Mouse (Mus musculus): ENCODE measurements around the gene Ptpru. TPM values are rescaled to one million over a fixed set of nuclear protein-coding genes. Genes with fewer than 3 reads are reported as not detected.

The Ptpru gene
- polyA plus RNA-seq, 1 experiment from 2014 or later, result 12.4 TPM

DNA sequence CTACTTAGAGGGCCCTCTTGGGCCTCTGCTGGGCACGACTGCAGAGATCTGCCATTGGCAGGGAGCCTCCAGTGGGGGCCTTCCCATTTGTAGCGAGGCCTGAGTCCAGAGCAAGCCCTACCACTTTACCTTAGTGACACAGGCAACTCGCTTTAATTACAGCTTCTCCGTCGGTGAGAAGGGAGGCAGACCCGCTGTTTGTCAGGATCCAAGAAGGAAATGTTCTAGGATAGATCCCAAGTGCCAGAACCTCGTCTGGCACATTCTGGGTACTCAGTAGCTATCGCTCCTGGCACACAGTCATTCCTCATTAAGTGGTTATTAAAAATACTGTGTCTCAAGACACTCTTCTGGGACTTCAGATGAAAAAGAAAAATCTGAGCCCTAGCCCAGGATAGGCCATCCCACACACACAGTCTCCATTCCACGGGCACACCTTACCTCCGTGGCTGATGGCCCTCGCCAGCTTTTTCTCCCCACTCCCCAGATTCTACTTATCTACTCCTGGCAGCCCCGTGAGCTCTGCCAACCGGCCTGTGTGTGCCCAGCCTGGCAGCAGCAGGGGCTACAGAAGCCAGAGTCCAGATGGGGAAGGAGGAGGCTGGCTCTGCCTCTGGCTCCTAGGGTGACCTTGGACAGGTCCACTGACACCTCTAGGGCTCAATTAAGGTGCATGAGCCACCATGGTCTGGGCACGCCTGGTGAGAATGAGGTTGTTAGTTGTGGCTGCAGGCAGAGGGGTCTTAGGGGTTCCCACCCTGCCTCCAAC, 41.6 kb downstream of the Ptpru start:
- no peak for DNase-seq
- ATAC-seq (ENCODE audit: insufficient read depth), result no peak; the same call in 1 of the 2 replicates
- Histone ChIP-seq H3K9ac (no peak overlapping the region), H3K4me1 (ENCODE audit: insufficient read depth) (no peaks in the 10 kb centered on the region), H3K4me2 (no peak overlapping the region), H3K4me3 (ENCODE audit: low read depth, low read length) (no peak overlapping the region), H3K27ac (ENCODE audit: low read depth) (no peak overlapping the region), H3K36me3 (ENCODE audit: insufficient read depth) (no peaks in the 10 kb centered on the region), H3K27me3 (ENCODE audit: insufficient read depth, low read length) (no peaks in the 10 kb centered on the region), H3K9me3 (ENCODE audit: low read depth, low read length) (no peaks in the 10 kb centered on the region)
- 73% methylated on average over 14 of the region's 14 CpGs for WGBS
- no peak for TF ChIP-seq CTCF (IDR thresholded peaks at IDR 0.05; ENCODE audit: low read depth)

DNA sequence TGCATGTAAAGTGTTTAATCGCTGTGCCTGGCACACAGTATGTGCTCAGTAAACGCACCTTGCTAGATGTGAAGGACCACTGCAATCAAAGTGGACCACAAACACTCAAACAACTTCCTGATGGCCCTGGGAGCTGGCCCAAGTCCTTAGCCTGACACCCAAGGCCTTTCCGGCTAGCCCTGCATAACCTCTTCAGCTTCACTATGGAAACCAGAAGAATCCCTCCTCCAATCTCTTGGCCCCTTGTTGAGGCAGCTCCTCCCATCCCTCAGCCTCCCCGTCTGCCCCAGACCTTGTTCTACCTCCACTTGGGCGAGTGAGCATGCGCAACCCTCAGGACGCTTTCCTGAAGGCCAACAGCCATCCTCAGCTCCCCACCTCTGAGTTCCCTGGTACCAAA, 51.3 kb downstream of the Ptpru start:
- no peak for TF ChIP-seq CTCF (IDR thresholded peaks at IDR 0.05; ENCODE audit: low read depth)
- Histone ChIP-seq H3K36me3 (ENCODE audit: insufficient read depth) (no peaks in the 10 kb centered on the region), H3K9ac (no peak overlapping the region), H3K27me3 (ENCODE audit: insufficient read depth, low read length) (no peaks in the 10 kb centered on the region), H3K4me2 (no peak overlapping the region), H3K4me1 (ENCODE audit: insufficient read depth) (no peaks in the 10 kb centered on the region), H3K9me3 (ENCODE audit: low read depth, low read length) (no peaks in the 10 kb centered on the region), H3K4me3 (ENCODE audit: low read depth, low read length) (no peak overlapping the region), H3K27ac (ENCODE audit: low read depth) (no peak overlapping the region)
- no peak for ATAC-seq (ENCODE audit: insufficient read depth)
- 72% methylated on average over 7 of the region's 7 CpGs for WGBS
- DNase-seq, result no peak

- H3K4me3 ChIP-seq (ENCODE audit: low read depth, low read length), result no peak overlapping the region
- H3K9me3 ChIP-seq (ENCODE audit: low read depth, low read length), result no peaks in the 10 kb centered on the region
- H3K27ac ChIP-seq (ENCODE audit: low read depth), result no peak overlapping the region
- H3K9ac ChIP-seq, result no peak overlapping the region
- 16% methylated on average over 9 of the region's 9 CpGs for WGBS
- DNase-seq (peak; percentile 86), ATAC-seq (ENCODE audit: insufficient read depth) (no peak)
- H3K27me3 ChIP-seq (ENCODE audit: insufficient read depth, low read length), result no peaks in the 10 kb centered on the region
- H3K4me2 ChIP-seq, result no peak overlapping the region
- H3K36me3 ChIP-seq (ENCODE audit: insufficient read depth), result no peaks in the 10 kb centered on the region
- H3K4me1 ChIP-seq (ENCODE audit: insufficient read depth), result no peaks in the 10 kb centered on the region
- peak; percentile 78 for TF ChIP-seq CTCF (IDR thresholded peaks at IDR 0.05; ENCODE audit: low read depth)
Observed at GRCm38 (mm10) chr4:131784034-131784433, 54.1 kb downstream of the Ptpru start.

GRCm38 (mm10) chr4:131781023-131781422, 57.1 kb downstream of the Ptpru start:
- no peak overlapping the region for H3K4me2 ChIP-seq
- no peak overlapping the region for H3K4me3 ChIP-seq (ENCODE audit: low read depth, low read length)
- no peak overlapping the region for H3K27ac ChIP-seq (ENCODE audit: low read depth)
- H3K9me3 ChIP-seq (ENCODE audit: low read depth, low read length), result no peaks in the 10 kb centered on the region
- no peak overlapping the region for H3K9ac ChIP-seq
- 30% methylated on average over 3 of the region's 3 CpGs for WGBS
- H3K4me1 ChIP-seq (ENCODE audit: insufficient read depth), result no peaks in the 10 kb centered on the region
- H3K27me3 ChIP-seq (ENCODE audit: insufficient read depth, low read length), result no peaks in the 10 kb centered on the region
- TF ChIP-seq CTCF (IDR thresholded peaks at IDR 0.05; ENCODE audit: low read depth), result no peak
- DNase-seq, result peak; percentile 78
- no peaks in the 10 kb centered on the region for H3K36me3 ChIP-seq (ENCODE audit: insufficient read depth)
- peak; percentile 31; the same call in 1 of the 2 replicates for ATAC-seq (ENCODE audit: insufficient read depth)

DNA sequence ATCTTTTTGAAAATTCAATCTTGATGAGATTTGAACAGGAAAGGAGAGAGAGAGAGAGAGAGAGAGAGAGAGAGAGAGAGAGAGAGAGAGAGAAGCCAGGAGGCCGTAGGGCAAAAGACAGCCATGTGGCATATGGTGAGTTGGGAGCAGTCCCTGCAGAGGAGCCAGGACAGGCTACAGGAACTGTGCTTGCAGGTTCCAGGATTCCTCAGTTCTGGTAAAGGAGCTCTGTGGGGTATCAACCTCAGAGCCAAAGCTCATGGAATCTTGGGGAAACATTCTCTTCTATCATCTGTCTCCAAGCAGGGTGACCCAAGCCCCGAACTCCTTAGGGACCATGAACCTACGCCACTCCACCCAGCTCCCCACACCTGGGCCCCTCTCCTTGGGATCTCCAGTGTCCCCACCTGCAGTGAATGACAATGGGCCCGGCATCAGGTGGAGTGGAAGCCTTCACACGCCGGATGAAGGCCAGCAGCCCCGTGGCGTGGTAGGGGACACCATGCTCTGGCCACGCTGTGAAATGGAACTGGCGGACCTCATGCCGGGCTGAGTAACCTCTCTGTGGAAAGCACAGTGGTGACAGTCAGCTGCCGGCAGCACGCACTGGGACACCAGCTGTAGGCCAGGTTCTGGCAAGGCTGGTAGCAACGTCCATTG, 59.3 kb downstream of the Ptpru start:
- no peak overlapping the region for H3K4me2 ChIP-seq
- H3K9ac ChIP-seq, result no peak overlapping the region
- H3K4me1 ChIP-seq (ENCODE audit: insufficient read depth), result no peaks in the 10 kb centered on the region
- TF ChIP-seq CTCF (IDR thresholded peaks at IDR 0.05; ENCODE audit: low read depth), result no peak
- DNase-seq (no peak), ATAC-seq (ENCODE audit: insufficient read depth) (no peak)
- H3K9me3 ChIP-seq (ENCODE audit: low read depth, low read length), result no peaks in the 10 kb centered on the region
- no peaks in the 10 kb centered on the region for H3K36me3 ChIP-seq (ENCODE audit: insufficient read depth)
- 87% methylated on average over 14 of the region's 14 CpGs for WGBS
- H3K27me3 ChIP-seq (ENCODE audit: insufficient read depth, low read length), result no peaks in the 10 kb centered on the region
- no peak overlapping the region for H3K4me3 ChIP-seq (ENCODE audit: low read depth, low read length)
- no peak overlapping the region for H3K27ac ChIP-seq (ENCODE audit: low read depth)

DNA sequence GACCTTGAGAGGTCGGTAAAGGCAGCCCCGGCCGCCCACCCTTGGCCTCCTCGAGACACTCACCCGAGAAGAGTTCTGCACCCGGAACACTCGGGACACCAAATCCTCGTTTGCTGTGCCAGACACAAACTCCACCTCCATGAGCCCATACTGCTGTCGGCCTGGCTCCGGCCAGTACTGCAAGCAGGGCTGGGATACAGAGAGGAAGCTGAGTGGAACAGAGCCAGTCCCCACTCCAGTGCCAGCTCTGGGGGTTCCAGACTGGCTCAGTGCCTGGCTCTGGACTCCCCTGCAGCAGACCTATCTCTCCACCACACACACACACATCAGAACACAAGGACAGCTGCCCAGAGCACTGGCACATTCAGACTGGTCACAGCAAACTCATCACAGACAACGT, 66.7 kb downstream of the Ptpru start:
- DNase-seq (no peak), ATAC-seq (ENCODE audit: insufficient read depth) (no peak)
- Histone ChIP-seq H3K4me3 (ENCODE audit: low read depth, low read length) (no peak overlapping the region), H3K4me2 (no peak overlapping the region), H3K36me3 (ENCODE audit: insufficient read depth) (no peaks in the 10 kb centered on the region), H3K9me3 (ENCODE audit: low read depth, low read length) (no peaks in the 10 kb centered on the region), H3K27me3 (ENCODE audit: insufficient read depth, low read length) (no peaks in the 10 kb centered on the region), H3K27ac (ENCODE audit: low read depth) (no peak overlapping the region), H3K9ac (no peak overlapping the region), H3K4me1 (ENCODE audit: insufficient read depth) (no peaks in the 10 kb centered on the region)
- TF ChIP-seq CTCF (IDR thresholded peaks at IDR 0.05; ENCODE audit: low read depth), result no peak
- 70% methylated on average over 11 of the region's 11 CpGs for WGBS

DNA sequence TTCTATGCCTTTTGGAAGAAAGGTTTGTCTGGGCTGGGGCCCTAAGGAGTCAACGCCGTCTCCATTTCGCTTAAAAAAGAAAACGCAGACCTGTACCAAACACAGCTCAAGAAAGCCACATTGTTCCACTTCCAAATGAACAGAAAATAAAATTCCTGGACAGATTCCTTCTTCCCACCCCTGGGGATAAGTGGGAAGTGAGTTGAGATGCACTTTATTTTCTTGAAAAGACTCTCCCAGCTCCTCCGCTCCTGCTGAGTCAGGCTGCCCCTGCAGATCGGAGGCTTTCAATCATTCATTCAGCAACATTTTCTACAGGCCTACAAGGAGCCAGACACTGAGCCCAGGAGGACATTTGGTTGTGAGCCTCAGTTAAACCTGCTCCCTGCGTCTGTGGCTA, 74.2 kb downstream of the Ptpru start:
- Histone ChIP-seq H3K4me1 (ENCODE audit: insufficient read depth) (no peaks in the 10 kb centered on the region), H3K9ac (no peak overlapping the region), H3K27ac (ENCODE audit: low read depth) (no peak overlapping the region), H3K4me2 (no peak overlapping the region), H3K36me3 (ENCODE audit: insufficient read depth) (no peaks in the 10 kb centered on the region), H3K4me3 (ENCODE audit: low read depth, low read length) (no peak overlapping the region), H3K9me3 (ENCODE audit: low read depth, low read length) (no peaks in the 10 kb centered on the region), H3K27me3 (ENCODE audit: insufficient read depth, low read length) (no peaks in the 10 kb centered on the region)
- WGBS, result 89% methylated on average over 7 of the region's 7 CpGs
- DNase-seq (no peak), ATAC-seq (ENCODE audit: insufficient read depth) (no peak)
- TF ChIP-seq CTCF (IDR thresholded peaks at IDR 0.05; ENCODE audit: low read depth), result no peak
